Mouse (Mus musculus) hindbrain, postnatal 0 days (tissue): ENCODE results near the gene Gm9945. TPM values are rescaled to one million over a fixed set of nuclear protein-coding genes. Genes with fewer than 3 reads are reported as not detected.

Experiments used
- ATAC-seq: fragments of 200-750 bp; cut with Nextera tagmentation; 2 replicates; pipeline ENCODE4 v1.8.0; 2017; ENCODE audit warnings: mild to moderate bottlenecking, moderate TSS enrichment, moderate library complexity
- DNase-seq: peaks from one replicate; pipeline ENCODE4 v3.0.0-alpha.2; 2015; ENCODE audit warnings: low spot score
- H3K27ac ChIP-seq: fragments of 300-500 bp; sonication (generic); 2 replicates; pipeline ENCODE4 v1.5.1; 2014; ENCODE audit warnings: mild to moderate bottlenecking
- H3K27me3 ChIP-seq: fragments of 300-500 bp; sonication (generic); 2 replicates; pipeline ENCODE4 v1.6.1; 2014; ENCODE audit warnings: low read length, mixed read lengths; ENCODE audit not compliant: insufficient read depth
- H3K36me3 ChIP-seq: fragments of 300-500 bp; sonication (generic); 2 replicates; pipeline ENCODE4 v1.6.1; 2014; ENCODE audit warnings: low read length, mixed read lengths; ENCODE audit not compliant: insufficient read depth
- H3K4me1 ChIP-seq: fragments of 300-500 bp; sonication (generic); 2 replicates; pipeline ENCODE4 v1.6.1; 2014; ENCODE audit warnings: antibody characterized with exemption, low read length, mixed read lengths; ENCODE audit not compliant: insufficient read depth
- H3K4me2 ChIP-seq: fragments of 300-500 bp; sonication (generic); 2 replicates; pipeline ENCODE4 v1.6.1; 2014; ENCODE audit warnings: low read depth, mild to moderate bottlenecking, low read length, moderate library complexity, mixed read lengths
- H3K4me3 ChIP-seq: fragments of 300-500 bp; sonication (generic); 2 replicates; pipeline ENCODE4 v1.5.1; 2014; ENCODE audit warnings: low read length
- H3K9ac ChIP-seq: fragments of 300-500 bp; sonication (generic); replicated peaks from 2 replicates; pipeline ENCODE4 v1.6.1; 2014; ENCODE audit warnings: mild to moderate bottlenecking, low read length, moderate library complexity, mixed read lengths
- H3K9me3 ChIP-seq: fragments of 300-500 bp; sonication (generic); 2 replicates; pipeline ENCODE4 v1.6.1; 2016; ENCODE audit warnings: low read length, mixed read lengths
- CTCF ChIP-seq: IDR thresholded peaks from 2 replicates; pipeline ENCODE4 v1.5.1; 2016; ENCODE audit warnings: antibody characterized with exemption, control low read depth, low read depth
- WGBS: fragments of 180-500 bp; shearing (Covaris S2); extraction: QIAGEN DNeasy Blood & Tissue Kit; methylation state at CpG from one replicate; pipeline ENCODE4 v1.1.7; 2014; 5-methylcytosine and 5-hydroxymethylcytosine counted together
- polyA plus RNA-seq: library from polyadenylated mRNA; unstranded; fragments of >200 nt; fragmentation: Nextera tagmentation; extraction: Ambion mirVana; gene quantifications from 2 replicates; pipeline ENCODE4 v1.2.1, GENCODE M21; 2015
- total RNA-seq: library from RNA; depleted of rRNA; stranded (reverse); fragments of >200 nt; gene quantifications from 2 replicates; pipeline ENCODE4 v1.2.3, GENCODE M21; 2014

Gene Gm9945
- total and polyA plus RNA-seq, 2 experiments from 2014 or later = 0.53 TPM; not detected in 1

DNA sequence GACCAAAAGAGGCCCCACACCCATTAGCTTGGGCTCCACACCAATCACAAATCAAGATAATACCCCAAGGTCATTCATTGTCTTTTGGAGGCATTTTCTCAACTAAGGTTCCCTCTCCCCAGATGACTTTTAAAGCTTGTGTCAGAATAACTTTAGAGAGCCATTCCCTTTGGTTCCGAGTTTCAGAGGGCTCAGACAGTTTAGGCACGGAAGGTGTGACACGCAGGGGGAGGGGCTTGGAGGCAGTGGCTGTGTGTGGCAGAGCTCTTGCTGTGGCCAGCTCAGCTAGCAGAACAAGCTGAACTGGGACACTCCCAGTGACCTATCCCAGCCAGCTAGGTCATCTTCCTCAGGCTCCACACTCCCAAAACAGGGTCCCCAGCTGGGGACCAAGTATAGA, 28.6 kb downstream of the Gm9945 start:
- no peak for TF ChIP-seq CTCF
- H3K36me3 ChIP-seq = no peaks in the 10 kb centered on the region
- no peak overlapping the region for H3K4me2 ChIP-seq
- no peaks in the 10 kb centered on the region; the same call in 1 of the 2 replicates for H3K4me1 ChIP-seq
- H3K9ac ChIP-seq = no peak overlapping the region
- no peak overlapping the region for H3K27ac ChIP-seq
- no peak for DNase-seq
- ATAC-seq = no peak
- H3K4me3 ChIP-seq = no peak overlapping the region
- 63% methylated on average over 3 of the region's 3 CpGs for WGBS
- no peaks in the 10 kb centered on the region for H3K27me3 ChIP-seq
- H3K9me3 ChIP-seq = no peaks in the 10 kb centered on the region

DNA sequence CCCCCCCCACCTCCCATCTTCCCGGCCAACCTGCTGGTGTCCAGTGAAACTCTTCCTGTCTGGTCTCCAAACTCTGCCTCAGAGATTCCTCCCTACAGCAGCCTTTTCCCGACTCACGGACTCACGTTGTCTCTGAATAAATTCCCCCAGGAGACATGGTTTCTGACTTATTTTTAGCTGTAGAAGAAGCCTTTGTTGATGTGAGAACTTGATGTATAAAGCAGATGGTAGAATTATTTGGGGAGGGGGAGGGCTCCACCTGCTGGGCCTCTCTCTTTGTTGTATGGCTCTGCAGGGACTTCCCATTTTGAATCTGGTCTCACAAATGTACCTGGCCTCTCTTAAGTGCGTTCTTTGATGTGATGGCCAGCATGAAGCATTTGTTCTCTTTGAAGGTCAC, 30.4 kb downstream of the Gm9945 start:
- no peak for ATAC-seq
- H3K36me3 ChIP-seq = no peaks in the 10 kb centered on the region

DNA sequence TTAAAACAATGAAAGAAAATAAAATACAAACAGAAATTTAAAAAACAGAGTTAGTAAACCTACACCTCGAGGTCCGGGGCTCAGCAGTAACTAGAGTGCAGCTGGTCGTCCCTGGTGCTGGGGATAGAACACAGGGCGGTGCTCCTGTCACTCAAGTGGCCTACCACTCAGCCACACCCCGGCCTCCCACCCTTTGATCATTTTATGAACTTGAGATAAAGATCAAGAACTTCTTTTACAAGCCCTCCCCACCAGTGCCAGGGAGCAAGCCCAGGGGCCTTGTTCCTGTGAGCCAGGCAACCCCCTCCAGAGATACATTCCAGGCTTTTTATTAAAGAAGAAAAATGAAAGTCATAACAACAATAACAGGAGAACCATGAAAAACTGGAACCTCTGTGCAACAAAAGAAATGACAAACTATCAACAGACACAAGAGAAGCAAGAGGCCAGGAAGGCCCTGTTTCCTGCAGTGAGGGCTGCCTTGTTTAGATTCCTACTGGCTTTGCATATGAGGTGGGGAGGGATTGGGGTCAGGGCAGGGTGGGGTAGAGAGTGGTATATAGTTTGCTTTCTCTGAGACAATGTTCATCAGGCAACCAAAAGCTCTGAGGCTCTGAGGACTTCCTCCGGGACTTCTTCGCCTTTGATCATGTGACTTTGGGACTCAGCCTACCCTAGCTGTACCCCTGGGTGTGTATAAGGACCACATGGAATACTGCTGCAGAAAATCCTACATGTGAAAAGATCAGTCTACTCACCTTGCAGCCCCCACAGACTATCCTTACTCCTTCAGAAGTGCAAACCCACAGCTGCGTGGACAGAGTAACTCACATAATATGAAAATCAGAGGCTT, 37.0 kb downstream of the Gm9945 start:
- H3K4me2 ChIP-seq = no peak overlapping the region
- 50% methylated on average over 8 of the region's 8 CpGs for WGBS
- peaks cover 5% of the 10 kb centered on the region; the same call in 1 of the 2 replicates for H3K4me1 ChIP-seq
- H3K27ac ChIP-seq = no peak overlapping the region
- TF ChIP-seq CTCF = no peak
- no peaks in the 10 kb centered on the region for H3K27me3 ChIP-seq
- H3K9me3 ChIP-seq = no peaks in the 10 kb centered on the region
- H3K36me3 ChIP-seq = no peaks in the 10 kb centered on the region
- H3K4me3 ChIP-seq = no peak overlapping the region
- DNase-seq = no peak
- H3K9ac ChIP-seq = no peak overlapping the region
- ATAC-seq = no peak

More for the DNA sequence above, 30.4 kb downstream of the Gm9945 start:
- no peak for DNase-seq
- H3K27me3 ChIP-seq = no peaks in the 10 kb centered on the region
- 37% methylated on average over 5 of the region's 5 CpGs for WGBS
- H3K4me2 ChIP-seq = no peak overlapping the region
- H3K9ac ChIP-seq = no peak overlapping the region
- no peaks in the 10 kb centered on the region for H3K4me1 ChIP-seq
- no peak for TF ChIP-seq CTCF
- no peaks in the 10 kb centered on the region for H3K9me3 ChIP-seq
- no peak overlapping the region for H3K27ac ChIP-seq
- no peak overlapping the region for H3K4me3 ChIP-seq

DNA sequence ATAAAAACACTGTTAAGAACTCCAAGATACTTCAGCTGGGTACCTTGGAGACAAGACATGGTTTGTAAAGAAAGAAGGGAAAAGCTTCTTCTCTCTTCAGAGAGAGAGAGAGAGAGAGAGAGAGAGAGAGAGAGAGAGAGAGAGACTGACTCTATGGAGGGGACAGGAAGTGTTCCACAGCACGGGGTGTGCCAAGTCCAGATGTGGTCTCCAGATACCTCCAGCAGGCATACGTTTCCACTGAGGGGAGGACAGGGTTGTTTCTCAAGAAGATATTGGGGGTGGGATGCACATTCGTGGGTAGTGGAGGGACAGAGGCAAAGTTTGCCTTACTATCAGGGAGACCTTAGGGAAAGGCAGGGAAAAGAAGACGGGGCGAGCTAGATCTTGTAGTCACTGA, 38.8 kb downstream of the Gm9945 start:
- Histone ChIP-seq H3K27ac (no peak overlapping the region), H3K4me3 (0 out of 2 replicates have a peak overlapping the region, but pooled peaks have one; percentile 82), H3K9me3 (no peaks in the 10 kb centered on the region), H3K27me3 (no peaks in the 10 kb centered on the region), H3K36me3 (no peaks in the 10 kb centered on the region), H3K9ac (no peak overlapping the region), H3K4me1 (peaks cover 5% of the 10 kb centered on the region; the same call in 1 of the 2 replicates), H3K4me2 (peak overlapping the region; percentile 87; the same call in 1 of the 2 replicates)
- no peak for DNase-seq
- TF ChIP-seq CTCF = no peak
- no peak for ATAC-seq
- 50% methylated on average over 5 of the region's 5 CpGs for WGBS

DNA sequence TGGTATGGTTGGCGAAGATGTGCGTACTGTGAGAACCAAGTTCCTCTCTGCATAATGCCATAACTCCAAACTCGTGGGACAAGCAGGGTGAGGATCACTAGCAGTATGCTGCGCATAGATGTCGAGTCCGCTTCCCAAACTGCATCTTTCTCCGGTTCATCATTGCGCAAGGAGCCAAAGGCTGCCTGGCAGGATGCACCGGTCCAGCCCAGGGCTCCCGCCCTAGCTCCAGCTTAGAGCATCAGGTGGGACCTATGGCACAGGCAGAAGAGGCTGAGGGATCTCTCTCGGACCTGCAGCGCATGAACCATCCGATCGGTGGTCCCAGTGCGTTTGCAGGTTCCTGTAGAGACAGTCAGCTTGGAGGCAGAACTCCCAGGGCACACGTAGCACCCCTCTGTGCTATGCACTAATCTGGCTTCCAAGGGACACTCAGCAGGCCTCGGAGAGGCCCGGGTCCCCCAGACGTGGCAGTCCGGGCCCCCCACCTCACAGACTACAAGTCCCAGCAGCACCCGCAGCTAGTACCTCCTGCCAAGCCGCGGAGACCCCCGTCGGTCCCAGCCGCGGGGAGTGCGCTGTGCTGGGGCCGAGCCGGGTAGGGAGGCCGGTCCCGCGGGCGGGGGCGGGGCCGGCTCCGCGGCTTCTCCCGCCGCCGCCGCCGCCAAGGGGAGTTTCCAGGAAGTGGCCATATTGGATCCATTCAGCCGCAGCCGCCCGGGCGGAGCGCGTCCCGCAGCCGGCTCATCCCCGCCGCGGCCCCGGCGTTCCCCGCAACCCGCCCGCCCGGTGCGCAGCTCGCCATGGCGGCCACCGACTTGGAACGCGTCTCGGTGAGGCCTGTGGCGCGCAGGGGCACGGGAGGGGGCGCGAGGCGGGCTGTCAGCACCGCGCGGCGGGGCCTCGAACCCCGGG, 39.5 kb downstream of the Gm9945 start, which contains the start of gene Sept8:
Sept8 (plus strand) TSS at position 51 of the 915 bp plus-strand sequence.
- Histone ChIP-seq H3K36me3 (no peaks in the 10 kb centered on the region), H3K4me3 (peak within 1 kb of the TSS; percentile 82), H3K4me1 (peaks cover 5% of the 10 kb centered on the region; the same call in 1 of the 2 replicates), H3K27me3 (no peaks in the 10 kb centered on the region), H3K9ac (peak within 1 kb of the TSS; percentile 88), H3K9me3 (no peaks in the 10 kb centered on the region), H3K4me2 (peak within 1 kb of the TSS; percentile 87), H3K27ac (peak within 1 kb of the TSS; percentile 79)
- 4% methylated on average over 71 of the region's 79 CpGs for WGBS
- ATAC-seq (peak; percentile 77), DNase-seq (peak; percentile 75)
- no peak for TF ChIP-seq CTCF

DNA sequence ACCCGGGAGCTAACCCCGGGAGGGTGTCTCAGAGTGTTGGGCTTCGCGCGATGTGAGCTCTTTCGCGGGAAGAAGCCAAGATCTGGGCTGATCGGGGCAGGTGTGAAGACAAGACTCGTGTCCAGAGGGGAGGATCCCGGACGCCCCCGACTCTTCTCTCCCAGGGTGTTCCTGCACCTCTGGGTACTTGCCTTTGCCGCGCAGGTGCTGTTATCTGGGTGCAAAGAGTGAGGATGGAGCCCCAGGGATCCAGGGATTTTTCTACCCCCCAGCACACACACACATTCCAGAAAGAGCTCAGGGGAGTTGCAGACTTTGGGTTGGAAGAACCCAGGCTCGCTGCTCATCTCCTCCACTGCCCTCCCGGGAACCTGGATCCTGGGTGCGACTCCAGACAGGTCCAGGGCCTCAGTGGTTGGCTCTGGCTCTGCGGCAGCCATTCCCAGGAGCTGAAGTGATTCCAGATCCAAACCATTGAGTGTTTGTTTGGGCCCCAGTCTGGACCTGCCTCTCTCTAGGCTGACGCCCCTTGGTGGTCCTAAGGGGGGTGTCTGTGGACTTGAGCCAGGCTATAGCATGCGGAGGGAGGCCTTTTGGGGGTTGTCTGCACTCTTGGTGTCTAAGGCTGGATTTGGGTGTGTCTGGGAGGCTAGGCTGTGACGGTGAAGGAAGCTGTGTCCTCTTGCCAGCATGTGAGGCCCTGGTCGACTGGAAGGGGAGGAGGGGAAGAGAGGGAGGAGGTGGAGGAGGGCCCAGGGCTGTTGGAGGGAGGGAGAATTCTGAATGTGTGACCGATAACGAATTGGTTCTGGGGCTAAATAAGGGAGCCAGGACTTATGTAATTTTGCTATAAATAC, 40.4 kb downstream of the Gm9945 start:
- H3K4me2 ChIP-seq = peak overlapping the region; percentile 87
- H3K4me3 ChIP-seq = peak overlapping the region; percentile 82
- no peaks in the 10 kb centered on the region for H3K27me3 ChIP-seq
- 1% methylated on average over 24 of the region's 24 CpGs for WGBS
- no peak for TF ChIP-seq CTCF
- peak overlapping the region; percentile 79 for H3K27ac ChIP-seq
- peak; percentile 48 for DNase-seq
- peaks cover 6% of the 10 kb centered on the region; the same call in 1 of the 2 replicates for H3K4me1 ChIP-seq
- H3K36me3 ChIP-seq = no peaks in the 10 kb centered on the region
- peak overlapping the region; percentile 88 for H3K9ac ChIP-seq
- H3K9me3 ChIP-seq = no peaks in the 10 kb centered on the region
- peak; percentile 39 for ATAC-seq
